Mouse (Mus musculus): ENCODE data around the gene Fbln7. TPM values are rescaled to one million over a fixed set of nuclear protein-coding genes. Genes with fewer than 3 reads are reported as not detected.

The Fbln7 gene
- 0.64 and 0.69 TPM in 2 replicates for polyA plus RNA-seq (2012; rRNA removed)

DNA sequence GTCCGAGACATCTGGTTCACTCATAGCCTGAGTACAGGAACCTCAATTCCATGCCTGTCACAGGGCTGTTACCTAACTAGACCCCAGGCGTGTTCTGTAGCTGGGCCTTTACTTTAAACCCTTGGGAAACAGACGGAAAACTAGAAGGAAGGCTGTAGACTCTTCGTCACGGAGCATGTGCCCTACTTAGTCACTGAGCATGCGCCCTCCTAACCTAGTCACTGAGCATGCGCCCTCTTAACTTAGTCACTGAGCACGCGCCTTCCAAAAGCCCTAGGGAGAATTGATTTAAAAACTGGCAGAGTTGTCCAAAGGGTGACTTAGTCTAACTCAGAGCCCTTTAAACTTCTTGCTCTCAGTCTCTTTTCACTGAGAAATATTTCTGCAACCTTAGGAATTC is at the start of gene Fbln7:
Gene Fbln7, plus strand, starts transcription at position 346 of the 400 bp plus-strand sequence.
- Histone ChIP-seq H3K4me3 (ENCODE audit: control insufficient read depth, insufficient read depth, low read length) (no peak within 1 kb of the TSS), H3K27me3 (ENCODE audit: control insufficient read depth, insufficient read depth, low read length) (peaks cover 4% of the 10 kb centered on the region; the same call in 1 of the 2 replicates), H3K27ac (ENCODE audit: control insufficient read depth, insufficient read depth, low read length) (no peak within 1 kb of the TSS), H3K36me3 (ENCODE audit: control insufficient read depth, insufficient read depth, low read length) (no peaks in the 10 kb centered on the region), H3K4me1 (replicated peaks; ENCODE audit: control insufficient read depth, insufficient read depth, low read length) (no peaks in the 10 kb centered on the region)
- DNase-seq = no peak
- 98% methylated on average over 9 of the region's 9 CpGs for WGBS
- TF ChIP-seq CTCF (IDR thresholded peaks at IDR 0.05; ENCODE audit: borderline replicate concordance, control insufficient read depth, extremely low read depth, insufficient read depth, low read length, poor library complexity) (no peak), POLR2A (IDR thresholded peaks at IDR 0.05; ENCODE audit: control insufficient read depth, extremely low read depth, insufficient read depth, low read length, poor library complexity) (no peak)

DNA sequence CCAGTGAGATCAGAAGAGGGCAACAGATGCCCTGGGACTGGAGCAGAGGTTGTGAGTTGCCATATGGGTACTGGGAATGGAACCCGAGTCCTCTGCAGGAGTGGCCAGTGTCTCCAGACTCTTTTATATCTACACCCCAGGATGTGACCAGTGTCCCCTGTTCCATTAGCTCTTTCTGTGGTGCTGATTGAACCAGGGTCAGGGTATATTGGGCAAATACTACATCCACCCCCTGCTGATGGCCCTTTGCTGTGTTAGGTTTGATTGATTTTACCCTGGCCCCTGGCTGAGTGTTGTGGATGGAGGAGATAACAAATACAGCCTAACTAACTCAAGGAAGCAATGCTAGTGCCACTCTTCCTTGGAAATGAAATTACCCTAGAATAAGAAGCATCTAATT is 46.5 kb upstream of the Fbln7 start:
- Histone ChIP-seq H3K27me3 (ENCODE audit: control insufficient read depth, insufficient read depth, low read length) (no peaks in the 10 kb centered on the region; the same call in 1 of the 2 replicates), H3K4me1 (replicated peaks; ENCODE audit: control insufficient read depth, insufficient read depth, low read length) (peaks cover 5% of the 10 kb centered on the region), H3K4me3 (ENCODE audit: control insufficient read depth, insufficient read depth, low read length) (no peak overlapping the region), H3K27ac (ENCODE audit: control insufficient read depth, insufficient read depth, low read length) (no peak overlapping the region), H3K36me3 (ENCODE audit: control insufficient read depth, insufficient read depth, low read length) (no peaks in the 10 kb centered on the region)
- no peak for TF ChIP-seq CTCF (IDR thresholded peaks at IDR 0.05; ENCODE audit: borderline replicate concordance, control insufficient read depth, extremely low read depth, insufficient read depth, low read length, poor library complexity)
- no peak for TF ChIP-seq POLR2A (IDR thresholded peaks at IDR 0.05; ENCODE audit: control insufficient read depth, extremely low read depth, insufficient read depth, low read length, poor library complexity)
- WGBS = 88% methylated on average over 1 of the region's 1 CpGs
- DNase-seq = no peak

DNA sequence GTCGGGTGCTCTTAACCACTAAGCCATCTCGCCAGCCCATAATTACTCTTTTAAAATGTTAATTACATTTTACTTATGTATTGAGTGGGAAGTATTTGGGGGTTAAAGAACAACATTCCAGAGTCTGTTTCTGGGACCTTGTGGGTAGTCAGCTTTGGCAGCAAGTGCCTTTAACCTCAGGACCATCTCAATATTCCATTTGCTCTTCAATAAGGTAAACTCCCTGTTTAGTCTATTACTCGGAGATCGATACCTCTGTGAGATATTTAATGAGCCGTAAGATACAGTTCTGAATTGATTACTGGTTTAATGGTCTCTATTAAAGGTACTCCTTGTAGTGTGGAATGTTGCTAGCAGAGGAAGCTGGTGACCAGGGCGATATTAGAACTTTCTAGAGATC is 45.9 kb upstream of the Fbln7 start:
- no peak for DNase-seq
- H3K36me3 ChIP-seq (ENCODE audit: control insufficient read depth, insufficient read depth, low read length) = no peaks in the 10 kb centered on the region
- no peak overlapping the region for H3K4me3 ChIP-seq (ENCODE audit: control insufficient read depth, insufficient read depth, low read length)
- 52% methylated on average over 6 of the region's 6 CpGs for WGBS
- H3K4me1 ChIP-seq (replicated peaks; ENCODE audit: control insufficient read depth, insufficient read depth, low read length) = peaks cover 8% of the 10 kb centered on the region
- H3K27ac ChIP-seq (ENCODE audit: control insufficient read depth, insufficient read depth, low read length) = no peak overlapping the region
- H3K27me3 ChIP-seq (ENCODE audit: control insufficient read depth, insufficient read depth, low read length) = no peaks in the 10 kb centered on the region; the same call in 1 of the 2 replicates
- TF ChIP-seq CTCF (IDR thresholded peaks at IDR 0.05; ENCODE audit: borderline replicate concordance, control insufficient read depth, extremely low read depth, insufficient read depth, low read length, poor library complexity) (no peak), POLR2A (IDR thresholded peaks at IDR 0.05; ENCODE audit: control insufficient read depth, extremely low read depth, insufficient read depth, low read length, poor library complexity) (no peak)

DNA sequence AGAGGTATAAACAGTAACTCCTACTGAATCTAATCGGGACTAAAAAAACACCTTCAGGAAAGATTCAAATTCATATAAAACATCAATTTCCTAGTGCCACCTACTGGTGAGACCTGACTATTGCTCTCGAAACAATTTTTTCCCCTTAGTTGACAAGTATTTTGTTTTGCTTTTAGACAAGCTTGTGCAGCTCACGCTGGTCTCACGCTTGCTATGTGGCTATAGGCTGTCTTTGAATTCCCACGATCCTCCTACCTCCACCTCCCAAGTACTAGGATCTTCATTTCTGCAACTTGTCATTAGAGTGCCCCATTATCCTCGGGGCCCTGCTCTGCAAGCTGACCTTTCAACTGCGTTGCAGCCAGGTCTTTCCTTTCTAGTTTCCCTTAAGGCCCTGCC is 45.4 kb upstream of the Fbln7 start:
- no peak for DNase-seq
- TF ChIP-seq POLR2A (IDR thresholded peaks at IDR 0.05; ENCODE audit: control insufficient read depth, extremely low read depth, insufficient read depth, low read length, poor library complexity) (no peak), CTCF (IDR thresholded peaks at IDR 0.05; ENCODE audit: borderline replicate concordance, control insufficient read depth, extremely low read depth, insufficient read depth, low read length, poor library complexity) (no peak)
- under 1% methylated on average over 7 of the region's 7 CpGs for WGBS
- peak overlapping the region; percentile 85 for H3K27ac ChIP-seq (ENCODE audit: control insufficient read depth, insufficient read depth, low read length)
- H3K27me3 ChIP-seq (ENCODE audit: control insufficient read depth, insufficient read depth, low read length) = no peaks in the 10 kb centered on the region; the same call in 1 of the 2 replicates
- peaks cover 8% of the 10 kb centered on the region for H3K4me1 ChIP-seq (replicated peaks; ENCODE audit: control insufficient read depth, insufficient read depth, low read length)
- peak overlapping the region; percentile 52 for H3K4me3 ChIP-seq (ENCODE audit: control insufficient read depth, insufficient read depth, low read length)
- no peaks in the 10 kb centered on the region for H3K36me3 ChIP-seq (ENCODE audit: control insufficient read depth, insufficient read depth, low read length)

DNA sequence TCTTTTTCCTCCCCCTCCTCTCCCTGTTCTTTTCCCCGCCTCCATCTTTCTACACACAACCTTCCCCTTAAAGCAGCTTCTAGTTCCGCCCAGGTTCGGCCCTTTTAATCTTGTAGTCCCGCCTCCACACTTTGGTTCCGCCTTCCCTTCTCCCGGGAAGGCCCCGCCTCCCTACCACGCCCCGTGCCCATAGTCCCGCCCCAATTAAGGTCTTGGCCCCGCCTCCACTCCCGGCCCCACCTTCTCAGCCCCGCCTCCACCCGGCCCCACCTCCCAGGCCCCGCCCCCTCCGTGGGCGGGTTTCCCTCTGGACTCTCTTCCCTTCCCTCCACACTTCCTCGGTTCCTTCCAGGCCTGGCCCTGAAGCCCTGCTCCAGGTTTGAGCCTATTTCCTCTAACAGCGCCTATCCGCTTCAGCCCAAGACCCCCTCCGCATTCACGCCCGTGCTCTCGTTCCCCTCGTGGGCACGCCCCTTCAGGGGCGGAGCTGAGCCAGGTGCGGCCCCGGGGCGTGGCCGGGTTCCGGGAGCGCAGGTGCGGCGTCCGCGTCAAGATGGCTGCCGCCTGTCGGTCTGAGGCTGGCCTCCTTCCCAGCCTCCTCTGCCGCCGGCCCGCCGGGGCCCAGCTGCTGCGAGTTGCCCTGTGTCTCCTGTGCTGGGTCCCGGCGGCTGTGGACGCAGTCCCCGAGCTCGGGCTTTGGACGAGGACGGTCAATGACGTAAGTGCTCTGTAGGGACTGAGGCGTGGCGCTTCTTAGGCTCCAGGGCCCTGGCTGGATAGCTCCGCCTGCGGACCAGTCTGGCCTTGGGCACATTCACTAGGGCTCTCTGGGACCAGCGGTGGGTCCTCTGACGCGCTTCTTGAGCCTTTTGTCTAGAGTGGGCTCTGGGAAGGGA is 44.7 kb upstream of the Fbln7 start, which contains the start of gene Tmem87b:
Gene Tmem87b, plus strand, starts transcription at position 333 of the 896 bp plus-strand sequence.
- TF ChIP-seq CTCF (IDR thresholded peaks at IDR 0.05; ENCODE audit: borderline replicate concordance, control insufficient read depth, extremely low read depth, insufficient read depth, low read length, poor library complexity) = 0 out of 2 replicates have a peak, but pooled peaks have one; percentile 33
- peak; percentile 87 for TF ChIP-seq POLR2A (IDR thresholded peaks at IDR 0.05; ENCODE audit: control insufficient read depth, extremely low read depth, insufficient read depth, low read length, poor library complexity)
- peak; percentile 95 for DNase-seq
- H3K4me3 ChIP-seq (ENCODE audit: control insufficient read depth, insufficient read depth, low read length) = peak within 1 kb of the TSS; percentile 91
- H3K27ac ChIP-seq (ENCODE audit: control insufficient read depth, insufficient read depth, low read length) = peak within 1 kb of the TSS; percentile 85
- peaks cover 8% of the 10 kb centered on the region for H3K4me1 ChIP-seq (replicated peaks; ENCODE audit: control insufficient read depth, insufficient read depth, low read length)
- WGBS = under 1% methylated on average over 59 of the region's 59 CpGs
- H3K36me3 ChIP-seq (ENCODE audit: control insufficient read depth, insufficient read depth, low read length) = no peaks in the 10 kb centered on the region
- no peaks in the 10 kb centered on the region; the same call in 1 of the 2 replicates for H3K27me3 ChIP-seq (ENCODE audit: control insufficient read depth, insufficient read depth, low read length)

DNA sequence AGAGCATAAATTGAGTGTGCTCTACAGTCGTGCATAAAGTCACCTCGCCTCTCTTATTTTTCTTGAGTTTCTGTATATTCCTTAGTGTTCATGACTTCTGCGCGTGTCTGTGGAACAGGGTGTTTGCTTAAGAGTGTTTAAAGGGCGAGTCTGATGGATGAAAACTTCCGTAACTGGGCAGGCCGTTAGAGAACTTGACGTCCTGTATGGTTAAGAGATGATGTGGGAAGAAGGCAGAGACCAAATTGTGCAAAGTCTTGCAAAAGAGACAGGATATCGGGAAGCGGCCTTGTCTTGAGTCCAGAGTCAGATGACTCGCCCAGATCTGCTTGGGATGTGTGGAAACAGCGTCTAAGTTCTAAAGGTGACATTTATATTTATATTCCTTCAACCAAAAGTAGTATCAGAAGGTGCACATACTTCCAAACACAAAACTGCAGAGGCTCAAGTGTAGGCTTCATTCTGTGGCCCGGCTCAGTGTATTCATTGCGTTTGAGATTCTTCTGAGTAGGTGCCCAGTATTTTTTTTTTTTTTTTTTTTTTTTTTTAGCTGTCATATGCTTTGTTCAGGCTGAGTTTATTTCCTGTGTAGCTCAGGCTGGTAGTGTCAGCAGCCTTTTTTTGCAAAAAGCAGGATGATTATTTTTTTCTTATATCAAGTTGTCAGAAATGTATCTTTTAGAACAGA is 43.7 kb upstream of the Fbln7 start:
- 37% methylated on average over 14 of the region's 14 CpGs for WGBS
- peaks cover 4% of the 10 kb centered on the region for H3K36me3 ChIP-seq (ENCODE audit: control insufficient read depth, insufficient read depth, low read length)
- DNase-seq = no peak
- H3K27me3 ChIP-seq (ENCODE audit: control insufficient read depth, insufficient read depth, low read length) = no peaks in the 10 kb centered on the region; the same call in 1 of the 2 replicates
- peak overlapping the region; percentile 31 for H3K27ac ChIP-seq (ENCODE audit: control insufficient read depth, insufficient read depth, low read length)
- H3K4me3 ChIP-seq (ENCODE audit: control insufficient read depth, insufficient read depth, low read length) = peak overlapping the region; percentile 91
- H3K4me1 ChIP-seq (replicated peaks; ENCODE audit: control insufficient read depth, insufficient read depth, low read length) = peaks cover 8% of the 10 kb centered on the region
- TF ChIP-seq CTCF (IDR thresholded peaks at IDR 0.05; ENCODE audit: borderline replicate concordance, control insufficient read depth, extremely low read depth, insufficient read depth, low read length, poor library complexity) (no peak), POLR2A (IDR thresholded peaks at IDR 0.05; ENCODE audit: control insufficient read depth, extremely low read depth, insufficient read depth, low read length, poor library complexity) (no peak)

Data from thymus, adult 2 months (tissue).